Mouse (Mus musculus): ENCODE results near the gene Atp6v0a1.

Atp6v0a1 gene

GRCm38 (mm10) chr11:101030136-101030807 lies 21.0 kb downstream of the Atp6v0a1 start:
- no peak for DNase-seq

DNA sequence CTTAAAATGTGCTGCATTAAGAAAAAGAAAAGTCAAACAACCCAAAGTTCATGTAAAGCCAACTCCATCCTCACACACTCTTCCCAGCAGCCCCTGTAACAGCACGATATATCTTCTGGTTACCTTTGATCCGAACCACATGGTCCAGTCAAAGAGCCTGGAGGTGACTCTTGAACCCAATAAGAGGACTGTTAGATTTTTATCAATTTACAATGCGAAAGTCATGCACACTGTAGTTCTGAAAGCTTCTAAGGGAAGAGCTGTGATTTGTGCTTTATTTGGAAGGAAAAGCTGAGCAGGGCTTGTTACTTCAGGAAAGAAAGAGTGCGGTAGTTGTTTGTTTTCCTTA lies 21.5 kb downstream of the Atp6v0a1 start:
- no peak for DNase-seq

DNA sequence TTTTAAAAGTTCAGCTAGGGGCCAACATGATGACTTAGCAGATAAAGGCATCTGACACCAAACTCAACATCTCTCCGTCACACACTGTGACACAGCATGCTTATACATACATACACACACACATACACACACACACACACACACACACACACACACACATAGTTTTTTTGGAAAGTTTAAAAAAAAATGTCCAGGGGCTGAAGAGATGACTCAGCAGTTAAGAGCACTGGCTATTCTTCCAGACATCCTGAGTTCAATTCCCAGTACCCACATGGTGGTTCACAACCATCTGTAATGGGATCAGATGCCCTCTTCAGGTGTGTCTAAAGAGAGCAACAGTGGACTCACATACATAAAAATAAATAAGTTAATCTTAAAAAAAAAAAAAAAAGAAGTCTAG lies 22.2 kb downstream of the Atp6v0a1 start:
- DNase-seq: no peak

DNA sequence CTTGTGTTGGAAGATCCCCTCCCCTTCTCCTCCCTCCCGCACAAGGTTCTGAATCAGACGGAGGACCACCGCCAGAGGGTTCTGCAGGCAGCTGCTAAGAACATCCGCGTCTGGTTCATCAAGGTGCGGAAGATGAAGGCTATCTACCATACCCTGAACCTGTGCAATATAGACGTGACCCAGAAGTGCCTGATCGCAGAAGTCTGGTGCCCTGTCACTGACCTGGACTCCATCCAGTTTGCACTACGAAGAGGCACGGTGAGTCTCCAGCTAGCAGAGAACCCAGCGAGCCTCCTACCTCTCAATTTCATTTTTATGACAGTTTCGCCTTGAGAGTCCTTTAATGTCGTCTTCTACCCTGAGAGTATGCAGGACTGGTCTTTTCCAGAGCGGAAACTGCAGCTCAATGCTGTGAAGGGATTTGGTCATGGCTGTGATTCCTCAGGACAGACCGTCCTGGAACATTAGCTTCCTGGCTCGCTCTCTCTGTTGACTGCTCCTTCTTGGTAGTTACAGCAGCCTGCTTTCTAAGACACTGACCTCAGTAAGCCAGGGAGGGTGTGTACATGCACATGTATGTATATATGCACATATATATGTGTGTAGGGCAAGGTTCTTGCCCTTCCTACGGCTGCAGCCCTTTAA lies 24.7 kb downstream of the Atp6v0a1 start:
- DNase-seq: no peak

- no peak for DNase-seq
Measured at GRCm38 (mm10) chr11:101034614-101035327, 25.5 kb downstream of the Atp6v0a1 start.

DNA sequence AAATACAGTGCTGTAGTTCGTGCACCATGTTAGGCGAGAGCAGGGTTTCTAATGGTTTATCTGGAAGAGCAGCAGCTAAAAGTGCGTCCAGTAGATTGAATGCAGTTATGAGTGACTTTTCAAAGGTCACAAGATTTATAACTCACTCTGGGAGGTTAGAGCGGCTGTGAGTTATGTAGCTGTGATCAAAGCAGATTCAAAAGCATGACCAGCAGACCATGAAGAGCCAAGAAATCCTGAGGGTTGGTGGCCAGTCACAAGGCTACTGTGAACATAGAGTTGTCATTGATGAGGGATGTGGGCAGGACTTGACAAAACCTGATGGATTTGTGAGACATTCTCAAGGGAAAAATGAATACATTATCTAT lies 26.1 kb downstream of the Atp6v0a1 start:
- DNase-seq: no peak

DNA sequence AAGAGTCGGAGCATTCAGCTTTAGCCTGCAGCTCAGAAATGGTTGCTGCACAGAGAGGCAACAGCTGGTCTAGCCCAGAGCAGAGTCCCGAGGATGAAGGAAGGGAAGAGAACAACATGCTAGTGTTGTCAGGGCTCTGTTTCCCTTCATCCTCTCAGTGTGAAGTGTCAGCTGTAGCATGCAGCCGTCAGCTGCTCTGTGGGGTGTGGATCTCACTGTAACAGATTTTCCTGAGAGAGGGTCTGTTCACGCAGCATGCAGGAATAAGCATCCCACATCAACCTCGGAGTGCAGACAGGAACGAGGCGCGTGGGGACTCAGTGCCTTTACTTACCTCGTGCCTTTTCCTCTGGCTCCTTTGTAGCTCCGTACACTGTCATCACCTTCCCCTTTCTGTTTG lies 28.5 kb downstream of the Atp6v0a1 start:
- DNase-seq: no peak

- DNase-seq: no peak
Measured at GRCm38 (mm10) chr11:101045826-101046225, 36.6 kb downstream of the Atp6v0a1 start.

- no peak for DNase-seq
Measured at GRCm38 (mm10) chr11:101046440-101046839, 37.2 kb downstream of the Atp6v0a1 start.

DNA sequence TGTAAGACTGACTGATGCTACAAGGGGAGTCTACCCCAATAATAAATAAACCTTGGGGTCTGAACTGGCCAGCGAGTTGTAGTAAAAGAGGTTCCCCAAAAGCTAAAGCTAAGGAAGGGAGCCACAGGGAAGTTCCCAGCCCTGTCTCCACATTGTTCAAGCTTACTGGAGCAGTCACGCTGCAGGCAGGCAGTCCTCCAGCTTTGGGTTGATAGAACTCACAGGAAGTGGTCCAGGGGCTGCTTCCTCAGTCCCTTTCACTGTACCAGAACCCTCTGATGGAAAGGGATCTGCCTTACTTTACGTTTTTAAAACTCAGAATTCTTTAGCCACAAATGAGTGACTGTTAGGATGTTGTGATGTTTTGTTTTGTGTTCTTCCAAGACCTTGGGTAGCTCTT lies 38.2 kb downstream of the Atp6v0a1 start:
- no peak for DNase-seq

GRCm38 (mm10) chr11:101050359-101050758 lies 41.1 kb downstream of the Atp6v0a1 start:
- DNase-seq: peak; percentile 78

GRCm38 (mm10) chr11:101051051-101051493 lies 41.8 kb downstream of the Atp6v0a1 start:
- DNase-seq: no peak

DNA sequence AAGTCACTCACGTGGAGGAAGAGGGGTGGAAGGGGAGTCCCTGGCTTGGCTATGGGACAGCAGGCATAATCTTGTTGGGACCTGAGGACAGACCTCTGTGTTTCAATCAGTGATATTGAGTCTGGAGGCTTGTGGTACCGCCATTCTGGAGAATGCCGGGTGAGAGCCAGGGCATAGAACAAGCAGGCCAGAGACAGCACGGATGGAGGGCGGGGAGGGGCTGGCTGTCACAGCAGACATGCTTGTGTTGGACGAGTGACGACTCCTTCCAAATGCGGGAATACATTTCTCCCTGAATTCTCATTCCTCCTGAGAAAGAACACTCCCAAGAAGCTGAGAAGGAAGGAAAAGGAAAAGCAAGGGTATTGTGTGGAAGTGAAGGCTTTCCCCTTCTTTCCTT lies 42.4 kb downstream of the Atp6v0a1 start:
- DNase-seq: no peak

DNA sequence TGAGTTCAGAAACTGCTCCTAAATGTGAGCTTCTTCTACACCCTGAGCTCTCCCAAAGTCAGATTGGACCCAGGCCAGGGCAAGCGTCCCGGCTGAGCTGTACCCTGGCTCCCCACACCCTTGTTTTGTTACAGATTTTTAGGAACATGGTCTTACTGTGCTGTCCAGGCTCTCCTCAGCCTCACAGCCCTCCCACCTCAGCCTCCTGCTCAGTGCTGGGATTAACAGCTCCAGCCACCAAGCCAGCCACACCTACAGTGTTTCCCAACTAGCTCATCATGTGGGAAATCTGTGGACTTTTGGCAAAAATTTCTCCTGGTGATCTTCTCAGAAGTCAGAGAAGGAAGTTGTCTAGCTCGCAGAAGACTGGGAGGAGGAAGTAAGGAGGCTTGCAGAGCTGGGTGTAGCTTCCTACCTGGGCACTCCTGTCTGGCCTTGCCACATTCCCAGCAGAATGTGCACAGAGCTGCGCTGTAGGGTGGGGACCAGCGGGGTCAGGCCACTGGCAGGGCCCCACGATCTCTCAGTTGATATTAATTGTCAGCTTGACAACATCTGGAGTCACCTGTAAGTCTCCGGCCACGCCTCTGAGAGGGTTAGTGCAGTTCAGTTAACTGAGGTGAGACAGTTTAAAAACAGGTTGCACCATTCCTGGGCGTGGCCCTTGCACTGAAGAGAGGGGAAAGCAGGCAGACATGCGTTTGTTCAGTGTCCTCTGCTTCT lies 43.7 kb downstream of the Atp6v0a1 start:
- DNase-seq: peak; percentile 26

DNA sequence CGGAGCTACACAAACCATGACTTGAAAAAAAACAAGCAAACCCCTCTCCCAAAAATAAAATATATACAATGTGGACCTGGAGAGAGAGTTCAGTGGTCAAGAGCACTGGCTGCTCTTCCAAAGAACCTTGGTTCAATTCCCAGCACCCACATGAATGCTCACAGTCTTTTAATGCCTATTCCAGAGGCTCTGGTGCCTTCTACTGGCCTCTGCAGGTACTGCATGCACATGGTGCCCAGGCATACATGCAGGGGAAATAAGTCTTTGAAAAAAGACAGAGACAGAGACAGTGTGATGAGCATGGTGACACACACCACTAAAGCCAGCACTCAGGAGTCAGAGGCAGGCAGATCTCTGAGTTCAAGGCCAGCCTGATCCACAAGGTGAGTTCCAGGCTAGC lies 44.7 kb downstream of the Atp6v0a1 start:
- DNase-seq: peak; percentile 39

- DNase-seq: peak; percentile 21
Measured at GRCm38 (mm10) chr11:101055418-101055817, 46.2 kb downstream of the Atp6v0a1 start.

DNA sequence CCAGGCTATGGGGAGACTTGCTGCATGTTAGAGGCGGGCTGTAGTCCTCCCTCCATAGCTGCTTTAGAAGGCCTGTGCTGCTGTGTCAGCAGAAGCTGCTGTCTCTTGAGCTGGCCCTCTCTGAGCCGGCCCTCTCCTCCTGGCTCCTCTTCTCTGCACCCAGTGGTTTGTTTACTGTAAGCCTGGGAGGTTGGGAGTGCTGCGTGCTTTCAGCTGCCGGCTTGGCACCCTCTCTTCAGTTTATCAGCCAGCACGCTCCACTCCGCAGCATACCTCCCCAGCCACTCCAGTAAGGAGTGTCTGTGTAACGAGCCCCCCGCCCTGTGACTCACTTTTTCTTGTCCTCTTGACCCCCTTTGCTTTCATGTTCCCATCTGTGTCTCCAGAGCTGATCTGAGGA lies 47.6 kb downstream of the Atp6v0a1 start:
- peak; percentile 19 for DNase-seq

- DNase-seq: peak; percentile 93
Measured at GRCm38 (mm10) chr11:101057860-101058259, 48.6 kb downstream of the Atp6v0a1 start.

DNA sequence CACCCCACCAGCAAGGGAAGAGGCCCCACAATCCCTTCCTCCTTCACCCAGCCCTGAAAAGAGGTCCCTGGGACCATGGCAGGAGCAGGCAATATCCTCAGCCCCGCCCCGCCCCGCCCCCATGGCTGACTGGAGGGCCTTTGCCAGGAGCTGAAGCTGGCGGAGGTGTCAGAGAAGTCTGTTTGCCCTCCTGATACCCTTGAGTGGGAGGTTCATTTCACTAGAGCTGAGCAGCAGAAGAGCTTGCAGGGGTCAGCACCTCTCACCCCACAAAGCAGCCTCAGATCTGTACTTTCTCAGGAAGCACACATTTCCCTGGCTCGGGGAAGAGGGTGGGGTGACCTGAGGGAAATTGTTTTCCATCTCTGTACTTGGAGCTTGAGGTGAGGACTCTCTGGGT lies 49.5 kb downstream of the Atp6v0a1 start:
- DNase-seq: no peak

- no peak for DNase-seq
Measured at GRCm38 (mm10) chr11:101059473-101059872, 50.2 kb downstream of the Atp6v0a1 start.

DNA sequence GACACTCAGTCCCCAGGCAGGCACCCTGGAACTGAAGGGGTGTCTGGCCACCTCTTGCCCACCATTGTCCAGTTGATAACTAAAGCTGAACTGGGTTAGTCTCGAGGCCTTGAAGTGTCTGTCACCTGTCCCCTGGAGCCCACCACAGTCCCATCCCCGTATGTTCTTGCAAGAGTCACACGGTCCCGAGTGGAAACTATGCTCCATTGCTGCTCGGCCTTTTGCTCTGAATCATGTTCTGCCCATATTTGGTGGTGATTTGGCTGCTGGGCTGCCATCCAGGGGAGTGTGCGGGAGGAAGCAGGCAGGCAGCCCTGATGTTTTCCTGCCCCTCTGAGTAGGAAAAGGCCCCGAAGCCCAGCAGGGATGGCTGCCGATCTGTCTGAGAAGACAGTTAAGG lies 50.9 kb downstream of the Atp6v0a1 start:
- peak; percentile 58 for DNase-seq

- peak; percentile 33 for DNase-seq
Measured at GRCm38 (mm10) chr11:101061049-101061448, 51.8 kb downstream of the Atp6v0a1 start.

GRCm38 (mm10) chr11:101062165-101062884 lies 53.1 kb downstream of the Atp6v0a1 start:
- peak; percentile 31 for DNase-seq
